Mouse (Mus musculus): ENCODE measurements around the gene Pira2.
"Not testable (repeated sequence)": the region's sequence is repeated elsewhere in the genome, so short reads cannot be mapped to it uniquely, and the experiment has no call there.

Pira2 gene

DNA sequence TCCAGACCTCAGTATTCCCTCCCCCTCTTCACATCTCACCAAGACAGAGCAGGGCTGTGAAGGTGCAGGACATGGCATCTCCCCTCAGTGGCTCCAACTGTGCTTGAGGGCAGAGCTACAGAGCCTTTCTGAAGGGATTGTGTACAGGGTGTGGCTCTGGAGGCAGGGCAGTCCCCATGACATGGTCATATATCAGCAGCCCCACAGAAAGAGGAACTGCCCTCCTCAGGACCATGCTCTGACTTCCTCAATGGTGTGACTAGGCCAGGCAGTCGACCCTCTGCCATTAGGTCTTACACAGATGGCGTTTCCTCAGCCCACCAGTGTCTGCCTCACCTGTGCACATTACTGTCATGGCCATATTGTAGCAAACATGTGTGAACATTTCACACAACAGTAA, at the start of gene Pira2:
Gene Pira2 (minus strand): TSS at position 101 of the 400 bp plus-strand sequence.
- not testable (repeated sequence) for DNase-seq

- DNase-seq: not testable (repeated sequence)
Measured at GRCm38 (mm10) chr7:3875032-3875431, 30.2 kb upstream of the Pira2 start.

GRCm38 (mm10) chr7:3837854-3838253, 7.0 kb downstream of the Pira2 start:
- not testable (repeated sequence) for DNase-seq

- DNase-seq: not testable (repeated sequence)
Measured at GRCm38 (mm10) chr7:3830633-3831032, 14.2 kb downstream of the Pira2 start.

GRCm38 (mm10) chr7:3825599-3825998, 19.3 kb downstream of the Pira2 start, which contains the start of gene Gm15448:
Gm15448 (minus strand) TSS chr7:3825687.
- not testable (repeated sequence) for DNase-seq

- not testable (repeated sequence) for DNase-seq
Measured at GRCm38 (mm10) chr7:3811912-3812311, 32.9 kb downstream of the Pira2 start.

- not testable (repeated sequence) for DNase-seq
Measured at GRCm38 (mm10) chr7:3802935-3803334, 41.9 kb downstream of the Pira2 start.

DNA sequence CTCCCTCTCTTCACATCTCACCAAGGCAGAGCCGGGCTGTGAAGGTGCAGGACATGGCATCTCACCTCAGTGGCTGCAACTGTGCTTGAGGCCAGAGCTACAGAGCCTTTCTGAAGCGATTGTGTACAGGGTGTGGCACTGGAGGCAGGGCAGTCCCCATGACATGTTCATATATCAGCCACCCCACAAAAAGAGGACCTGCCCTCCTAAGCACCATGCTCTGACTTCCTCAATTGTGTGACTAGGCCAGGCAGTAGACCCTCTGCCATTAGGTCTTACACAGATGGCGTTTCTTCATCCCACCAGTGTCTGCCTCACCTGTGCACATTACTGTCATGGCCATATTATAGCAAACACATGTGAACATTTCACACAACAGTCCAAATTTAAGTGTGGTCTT, 44.9 kb downstream of the Pira2 start:
- DNase-seq: not testable (repeated sequence)

DNA sequence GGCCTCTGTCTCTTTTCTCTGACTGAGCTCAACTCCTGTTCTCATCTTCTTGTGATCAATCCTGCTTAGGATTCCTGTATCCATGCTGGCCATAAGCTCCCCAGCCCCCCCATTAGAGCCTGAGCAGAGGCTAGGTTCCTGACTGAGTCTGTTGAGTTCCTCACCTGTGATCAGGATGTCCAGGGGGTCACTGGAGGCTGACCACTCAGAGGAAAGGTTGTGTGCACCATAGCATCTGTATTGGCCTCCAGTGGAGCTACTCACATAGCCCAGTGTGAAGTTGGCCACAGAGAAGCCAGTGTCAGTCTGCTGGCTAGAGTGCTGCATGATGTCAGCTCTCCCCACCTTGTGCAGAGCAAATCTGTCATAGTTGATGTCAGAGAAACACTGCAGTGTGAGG, 48.6 kb downstream of the Pira2 start:
- DNase-seq: not testable (repeated sequence)

All from retina, postnatal 1 day (tissue).